In genomic region chr11:5899286-5899685, GRCm38 (mm10) we compare ENCODE assay signal across 23 mouse cellular contexts. TPM values are rescaled to one million over a fixed set of nuclear protein-coding genes. Genes with fewer than 3 reads are reported as not detected.
"Had no signal": no experiment of that assay in that cellular context is flagged by ENCODE, and none has a peak within 500 bp of the region (broad histone marks: within the 10 kb centered on the region; RNA-seq: fewer than 3 reads in every experiment).

No protein-coding gene starts in this region.

- H3K4me3 ChIP-seq: kidney, embryonic 15.5 days; left cerebral cortex, adult 2 months; lung, embryonic 15.5 days; midbrain, embryonic 13.5 days had no signal

- H3K4me2 ChIP-seq: kidney, embryonic 15.5 days; liver, embryonic 11.5 days; lung, embryonic 15.5 days; midbrain, embryonic 13.5 days had no signal

- H3K27ac ChIP-seq: kidney, embryonic 15.5 days; left cerebral cortex, adult 2 months; liver, embryonic 14.5 days; lung, embryonic 15.5 days; macrophage; midbrain, embryonic 13.5 days had no signal

- DNase-seq: kidney, adult 8-10 months; kidney, postnatal 10 days; kidney, postnatal 36 days; layer of hippocampus, postnatal 36 days; lung, adult 18-20 months; lung, postnatal 14 days; thymus, adult 2 months; thymus, postnatal 14 days; thymus, postnatal 4 days had no signal

- H3K9me3 ChIP-seq: kidney, embryonic 15.5 days; lung, embryonic 15.5 days; midbrain, embryonic 13.5 days had no signal

- ATAC-seq: midbrain, embryonic 13.5 days had no signal

- H3K36me3 ChIP-seq: kidney, embryonic 15.5 days; lung, embryonic 15.5 days; midbrain, embryonic 13.5 days had no signal

- H3K9ac ChIP-seq: kidney, embryonic 15.5 days; liver, embryonic 14.5 days; lung, embryonic 15.5 days; midbrain, embryonic 13.5 days had no signal

RNA-seq across cellular contexts. Expression of gene Myl7, which starts 0.7 kb away (rescaled TPM):
- total RNA-seq: layer of hippocampus, adult 8-10 months; layer of hippocampus, postnatal 10 days; layer of hippocampus, postnatal 36 days; left cerebral cortex, adult 2 months; left cerebral cortex, postnatal 10 days; left cerebral cortex, postnatal 36 days; megakaryocyte, adult 5-6 weeks; midbrain, postnatal 0 days had no signal
- polyA plus RNA-seq: macrophage; midbrain, postnatal 0 days; neural tube, embryonic 14.5 days had no signal

RNA-seq across cellular contexts. Expression of gene Gck, which starts 50.6 kb away (rescaled TPM):
- total RNA-seq: megakaryocyte, adult 5-6 weeks had no signal
- polyA plus RNA-seq: macrophage had no signal
